Mouse (Mus musculus) lung, embryonic 14.5 days (tissue): ENCODE measurements at regions not wholly inside any gene's neighbourhood (a gene's known extent, or its start where the extent isn't known, plus 50 kb on each side); places are given as distances from the start of the nearest gene placed in this dataset.

Experiments
- ATAC-seq: fragments of 200-750 bp; cut with Nextera tagmentation; 2 replicates; pipeline ENCODE4 v1.8.0; 2017; ENCODE audit warnings: mild to moderate bottlenecking, moderate TSS enrichment, moderate library complexity; ENCODE audit not compliant: insufficient read depth
- DNase-seq: peaks from one replicate; pipeline ENCODE4 v3.0.0-alpha.2; 2015
- H3K27ac ChIP-seq: fragments of 300-500 bp; sonication (generic); 2 replicates; pipeline ENCODE4 v1.5.1; 2014; ENCODE audit warnings: low read depth, mild to moderate bottlenecking, moderate library complexity
- H3K27me3 ChIP-seq: fragments of 300-500 bp; sonication (generic); 2 replicates; pipeline ENCODE4 v1.6.1; 2014; ENCODE audit warnings: low read length, control low read depth; ENCODE audit not compliant: insufficient read depth
- H3K36me3 ChIP-seq: fragments of 300-500 bp; sonication (generic); 2 replicates; pipeline ENCODE4 v1.6.1; 2014; ENCODE audit warnings: control low read depth; ENCODE audit not compliant: insufficient read depth
- H3K4me1 ChIP-seq: fragments of 300-500 bp; sonication (generic); 2 replicates; pipeline ENCODE4 v1.6.1; 2014; ENCODE audit warnings: antibody characterized with exemption, control low read depth; ENCODE audit not compliant: insufficient read depth
- H3K4me2 ChIP-seq: fragments of 300-500 bp; sonication (generic); 2 replicates; pipeline ENCODE4 v1.6.1; 2014; ENCODE audit warnings: mild to moderate bottlenecking
- H3K4me3 ChIP-seq: fragments of 300-500 bp; sonication (generic); 2 replicates; pipeline ENCODE4 v1.5.1; 2014; ENCODE audit warnings: low read depth, low read length
- H3K9ac ChIP-seq: fragments of 300-500 bp; sonication (generic); 2 replicates; pipeline ENCODE4 v1.6.1; 2014
- H3K9me3 ChIP-seq: fragments of 300-500 bp; sonication (generic); 2 replicates; pipeline ENCODE4 v1.6.1; 2016; ENCODE audit warnings: low read depth, low read length, control low read depth
- CTCF ChIP-seq: IDR thresholded peaks from 2 replicates; pipeline ENCODE4 v1.5.1; 2016; ENCODE audit warnings: antibody characterized with exemption, low read depth
- WGBS: fragments of 180-500 bp; shearing (Covaris S2); extraction: QIAGEN DNeasy Blood & Tissue Kit; methylation state at CpG from one replicate; pipeline ENCODE4 v1.1.7; 2014; 5-methylcytosine and 5-hydroxymethylcytosine counted together

- DNase-seq (peak; percentile 9), ATAC-seq (no peak)
- Histone ChIP-seq H3K4me1 (no peaks in the 10 kb centered on the region), H3K36me3 (no peaks in the 10 kb centered on the region), H3K4me3 (no peak overlapping the region), H3K9me3 (no peaks in the 10 kb centered on the region), H3K27ac (no peak overlapping the region), H3K9ac (no peak overlapping the region), H3K4me2 (no peak overlapping the region), H3K27me3 (no peaks in the 10 kb centered on the region)
- WGBS: 56% methylated on average over 6 of the region's 6 CpGs
- no peak for TF ChIP-seq CTCF
Observed at GRCm38 (mm10) chr4:72060605-72061352, 139.9 kb downstream of the Tle1 start.

- H3K4me2 ChIP-seq: no peak overlapping the region
- no peak overlapping the region for H3K9ac ChIP-seq
- no peaks in the 10 kb centered on the region for H3K4me1 ChIP-seq
- ATAC-seq (no peak), DNase-seq (peak; percentile 13)
- H3K27ac ChIP-seq: no peak overlapping the region
- TF ChIP-seq CTCF: no peak
- H3K9me3 ChIP-seq: no peaks in the 10 kb centered on the region
- WGBS: 9% methylated on average over 6 of the region's 6 CpGs
- no peak overlapping the region for H3K4me3 ChIP-seq
- H3K36me3 ChIP-seq: no peaks in the 10 kb centered on the region
- H3K27me3 ChIP-seq: no peaks in the 10 kb centered on the region
Observed at GRCm38 (mm10) chr4:72049638-72050454, 150.9 kb downstream of the Tle1 start.

GRCm38 (mm10) chr4:72022152-72022551 lies 178.6 kb downstream of the Tle1 start:
- no peak overlapping the region for H3K4me3 ChIP-seq
- WGBS: 79% methylated on average over 2 of the region's 2 CpGs

GRCm38 (mm10) chr4:72014221-72014850 lies 186.4 kb downstream of the Tle1 start:
- H3K36me3 ChIP-seq: no peaks in the 10 kb centered on the region
- no peak for TF ChIP-seq CTCF
- ATAC-seq: no peak
- 75% methylated on average over 2 of the region's 2 CpGs for WGBS
- H3K9ac ChIP-seq: no peak overlapping the region
- H3K27ac ChIP-seq: no peak overlapping the region
- no peaks in the 10 kb centered on the region for H3K27me3 ChIP-seq
- H3K4me2 ChIP-seq: no peak overlapping the region
- no peaks in the 10 kb centered on the region for H3K9me3 ChIP-seq
- H3K4me3 ChIP-seq: no peak overlapping the region
- H3K4me1 ChIP-seq: no peaks in the 10 kb centered on the region
- no peak for DNase-seq

More at GRCm38 (mm10) chr4:72022152-72022551, 178.6 kb downstream of the Tle1 start:
- Histone ChIP-seq H3K27me3 (no peaks in the 10 kb centered on the region), H3K36me3 (no peaks in the 10 kb centered on the region), H3K4me2 (no peak overlapping the region), H3K4me1 (no peaks in the 10 kb centered on the region), H3K27ac (no peak overlapping the region), H3K9me3 (no peaks in the 10 kb centered on the region), H3K9ac (no peak overlapping the region)
- no peak for TF ChIP-seq CTCF
- ATAC-seq (no peak), DNase-seq (no peak)

- Histone ChIP-seq H3K36me3 (no peaks in the 10 kb centered on the region), H3K9ac (no peak overlapping the region), H3K4me3 (no peak overlapping the region), H3K9me3 (no peaks in the 10 kb centered on the region; the same call in 1 of the 2 replicates), H3K27ac (no peak overlapping the region), H3K4me2 (no peak overlapping the region), H3K27me3 (no peaks in the 10 kb centered on the region), H3K4me1 (no peaks in the 10 kb centered on the region)
- TF ChIP-seq CTCF: no peak
- WGBS: 68% methylated on average over 3 of the region's 3 CpGs
- ATAC-seq: no peak
- DNase-seq: peak; percentile 43
Observed at GRCm38 (mm10) chr4:72013583-72013982, 187.1 kb downstream of the Tle1 start.

GRCm38 (mm10) chr4:72010316-72010715 lies 190.4 kb downstream of the Tle1 start:
- H3K9ac ChIP-seq: no peak overlapping the region
- ATAC-seq: no peak
- 79% methylated on average over 4 of the region's 4 CpGs for WGBS
- no peak for TF ChIP-seq CTCF
- H3K9me3 ChIP-seq: no peaks in the 10 kb centered on the region; the same call in 1 of the 2 replicates
- H3K36me3 ChIP-seq: no peaks in the 10 kb centered on the region
- no peaks in the 10 kb centered on the region for H3K27me3 ChIP-seq
- no peak overlapping the region for H3K4me3 ChIP-seq
- H3K27ac ChIP-seq: no peak overlapping the region
- no peak for DNase-seq
- no peak overlapping the region for H3K4me2 ChIP-seq
- no peaks in the 10 kb centered on the region for H3K4me1 ChIP-seq

- no peak overlapping the region for H3K4me2 ChIP-seq
- H3K4me1 ChIP-seq: no peaks in the 10 kb centered on the region
- no peaks in the 10 kb centered on the region for H3K36me3 ChIP-seq
- no peak overlapping the region for H3K27ac ChIP-seq
- no peaks in the 10 kb centered on the region for H3K27me3 ChIP-seq
- TF ChIP-seq CTCF: no peak
- H3K4me3 ChIP-seq: no peak overlapping the region
- no peak for ATAC-seq
- H3K9me3 ChIP-seq: no peaks in the 10 kb centered on the region; the same call in 1 of the 2 replicates
- H3K9ac ChIP-seq: no peak overlapping the region
- no peak for DNase-seq
Observed at GRCm38 (mm10) chr4:72005926-72006325, 194.8 kb downstream of the Tle1 start.
